Mouse (Mus musculus): Measurements from ENCODE around the gene Zmynd8. TPM values are rescaled to one million over a fixed set of nuclear protein-coding genes. Genes with fewer than 3 reads are reported as not detected.

Gene Zmynd8
- 45.1 and 45.3 TPM in 2 replicates for polyA plus RNA-seq (2015; fragmentation: Nextera tagmentation; extraction: Ambion mirVana)

GRCm38 (mm10) chr2:165898202-165899194, at the start of gene Zmynd8:
TSS of gene Zmynd8 (minus strand) at chr2:165899016.
- no peaks in the 10 kb centered on the region for H3K27me3 ChIP-seq (ENCODE audit: control insufficient read depth, insufficient read depth, low read length)
- ATAC-seq (ENCODE audit: insufficient read depth, low FRiP score) = no peak
- H3K9ac ChIP-seq (ENCODE audit: low read length) = no peak within 1 kb of the TSS; the same call in 1 of the 2 replicates
- no peaks in the 10 kb centered on the region for H3K9me3 ChIP-seq (replicated peaks; ENCODE audit: control insufficient read depth, low read length)
- no peak within 1 kb of the TSS for H3K4me3 ChIP-seq (replicated peaks; ENCODE audit: low read length)
- no peak within 1 kb of the TSS for H3K4me2 ChIP-seq (ENCODE audit: low read depth, low read length)
- peaks cover 30% of the 10 kb centered on the region for H3K4me1 ChIP-seq (ENCODE audit: control insufficient read depth, insufficient read depth, low read length)
- H3K36me3 ChIP-seq (ENCODE audit: control insufficient read depth, insufficient read depth, low read length) = no peaks in the 10 kb centered on the region
- WGBS = 63% methylated on average over 23 of the region's 23 CpGs
- peak within 1 kb of the TSS; percentile 95; the same call in 1 of the 2 replicates for H3K27ac ChIP-seq (ENCODE audit: low read length)

DNA sequence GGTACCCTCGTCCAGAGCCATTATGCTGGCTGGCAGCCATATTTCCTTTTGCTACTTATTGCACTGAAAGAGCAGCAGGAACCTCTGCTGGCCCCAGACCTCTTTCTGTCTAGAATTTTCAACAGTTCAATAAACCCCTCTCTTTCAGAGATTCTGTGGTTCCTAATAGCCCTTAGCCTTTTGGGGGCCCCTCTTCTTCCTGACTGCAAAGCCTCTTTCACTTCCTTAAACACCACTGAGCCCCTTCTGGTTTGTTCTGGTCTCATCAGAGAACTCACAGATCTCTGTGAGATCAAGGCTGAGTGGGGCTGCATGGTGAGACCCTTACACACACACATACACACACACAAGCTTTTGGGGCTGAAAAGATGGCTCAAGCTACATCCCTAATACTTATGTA, 49.2 kb upstream of the Zmynd8 start:
- Histone ChIP-seq H3K9me3 (replicated peaks; ENCODE audit: control insufficient read depth, low read length) (no peaks in the 10 kb centered on the region), H3K9ac (ENCODE audit: low read length) (no peak overlapping the region), H3K4me2 (ENCODE audit: low read depth, low read length) (no peak overlapping the region), H3K27ac (ENCODE audit: low read length) (0 out of 2 replicates have a peak overlapping the region, but pooled peaks have one; percentile 26), H3K27me3 (ENCODE audit: control insufficient read depth, insufficient read depth, low read length) (no peaks in the 10 kb centered on the region), H3K36me3 (ENCODE audit: control insufficient read depth, insufficient read depth, low read length) (no peaks in the 10 kb centered on the region), H3K4me3 (replicated peaks; ENCODE audit: low read length) (no peak overlapping the region), H3K4me1 (ENCODE audit: control insufficient read depth, insufficient read depth, low read length) (no peaks in the 10 kb centered on the region)
- 50% methylated on average over 1 of the region's 1 CpGs for WGBS
- no peak for ATAC-seq (ENCODE audit: insufficient read depth, low FRiP score)

DNA sequence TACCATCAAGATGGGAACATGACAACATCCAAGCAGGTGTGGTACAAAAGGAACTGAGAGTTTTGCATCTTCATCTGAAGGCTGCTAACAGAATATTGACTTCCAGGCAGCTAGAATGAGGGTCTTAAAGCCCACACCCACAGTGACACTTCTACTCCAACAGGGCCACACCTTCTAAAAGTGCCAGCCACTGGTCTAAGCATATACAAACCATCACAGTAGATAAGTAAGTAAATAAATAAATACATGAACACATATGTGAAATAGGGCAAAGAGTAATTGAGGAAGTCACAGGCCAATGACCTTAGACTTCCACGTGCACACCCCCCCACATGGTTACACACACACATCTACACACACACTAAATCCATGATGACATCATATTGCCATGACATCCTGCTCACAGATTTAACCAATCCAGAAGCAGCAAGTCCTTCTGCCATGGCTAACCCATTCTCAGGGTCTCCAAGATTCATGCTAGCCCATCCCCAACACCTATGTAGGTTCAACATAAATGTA, 47.3 kb upstream of the Zmynd8 start:
- no peaks in the 10 kb centered on the region for H3K36me3 ChIP-seq (ENCODE audit: control insufficient read depth, insufficient read depth, low read length)
- no peak overlapping the region for H3K27ac ChIP-seq (ENCODE audit: low read length)
- H3K27me3 ChIP-seq (ENCODE audit: control insufficient read depth, insufficient read depth, low read length) = no peaks in the 10 kb centered on the region
- H3K4me3 ChIP-seq (replicated peaks; ENCODE audit: low read length) = no peak overlapping the region
- no peaks in the 10 kb centered on the region for H3K4me1 ChIP-seq (ENCODE audit: control insufficient read depth, insufficient read depth, low read length)
- ATAC-seq (ENCODE audit: insufficient read depth, low FRiP score) = no peak
- 80% methylated on average over 1 of the region's 1 CpGs for WGBS
- no peaks in the 10 kb centered on the region for H3K9me3 ChIP-seq (replicated peaks; ENCODE audit: control insufficient read depth, low read length)
- H3K9ac ChIP-seq (ENCODE audit: low read length) = no peak overlapping the region
- H3K4me2 ChIP-seq (ENCODE audit: low read depth, low read length) = no peak overlapping the region

GRCm38 (mm10) chr2:165944576-165945351, 45.9 kb upstream of the Zmynd8 start:
- 78% methylated on average over 11 of the region's 11 CpGs for WGBS
- no peak for ATAC-seq (ENCODE audit: insufficient read depth, low FRiP score)
- no peak overlapping the region for H3K9ac ChIP-seq (ENCODE audit: low read length)

DNA sequence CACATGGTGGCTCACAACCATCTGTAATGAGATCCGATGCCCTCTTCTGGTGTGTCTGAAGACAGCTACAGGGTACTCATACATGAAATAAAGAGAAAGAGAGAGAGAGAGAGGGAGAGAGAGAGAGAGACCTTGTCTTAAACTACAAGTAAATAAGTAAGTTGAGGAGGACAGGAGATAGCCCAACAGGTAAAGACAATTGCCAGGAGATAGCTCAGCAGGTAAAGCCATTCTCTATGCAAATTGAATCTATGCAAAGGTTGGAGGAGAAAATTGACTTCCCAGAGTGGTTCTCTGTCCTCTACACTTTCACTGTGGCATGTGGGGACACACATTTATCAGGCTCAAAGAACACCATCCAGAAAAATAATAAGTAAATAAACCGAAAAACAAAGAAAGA, 44.3 kb upstream of the Zmynd8 start:
- WGBS = 99% methylated on average over 2 of the region's 2 CpGs
- no peak for ATAC-seq (ENCODE audit: insufficient read depth, low FRiP score)
- no peaks in the 10 kb centered on the region for H3K9me3 ChIP-seq (replicated peaks; ENCODE audit: control insufficient read depth, low read length)

More at GRCm38 (mm10) chr2:165944576-165945351, 45.9 kb upstream of the Zmynd8 start:
- Histone ChIP-seq H3K27me3 (ENCODE audit: control insufficient read depth, insufficient read depth, low read length) (no peaks in the 10 kb centered on the region), H3K9me3 (replicated peaks; ENCODE audit: control insufficient read depth, low read length) (no peaks in the 10 kb centered on the region), H3K27ac (ENCODE audit: low read length) (no peak overlapping the region), H3K36me3 (ENCODE audit: control insufficient read depth, insufficient read depth, low read length) (no peaks in the 10 kb centered on the region), H3K4me1 (ENCODE audit: control insufficient read depth, insufficient read depth, low read length) (no peaks in the 10 kb centered on the region), H3K4me2 (ENCODE audit: low read depth, low read length) (no peak overlapping the region), H3K4me3 (replicated peaks; ENCODE audit: low read length) (no peak overlapping the region)

DNA sequence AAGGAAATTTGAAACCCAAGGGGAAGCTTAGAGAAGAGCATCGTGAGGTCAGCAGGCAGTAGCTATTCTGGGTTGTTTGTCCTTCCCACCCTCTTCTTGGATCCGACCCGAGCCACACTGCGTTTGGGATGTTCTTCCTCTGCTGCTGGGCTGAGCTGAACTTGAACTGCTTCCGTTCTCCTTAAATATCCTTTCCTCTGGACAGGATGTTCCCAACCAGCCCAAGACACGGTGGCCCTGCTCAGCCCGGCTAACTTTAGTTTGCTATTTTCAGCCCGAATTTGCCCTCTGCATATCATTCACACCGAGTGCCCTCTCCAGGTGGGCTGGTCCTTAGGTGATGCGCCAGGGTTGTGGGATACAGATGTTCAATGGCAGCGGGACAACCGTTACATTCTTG, 37.3 kb upstream of the Zmynd8 start:
- no peak for ATAC-seq (ENCODE audit: insufficient read depth, low FRiP score)
- Histone ChIP-seq H3K36me3 (ENCODE audit: control insufficient read depth, insufficient read depth, low read length) (no peaks in the 10 kb centered on the region), H3K4me1 (ENCODE audit: control insufficient read depth, insufficient read depth, low read length) (0 out of 2 replicates have a peak, but pooled peaks cover 2% of the 10 kb centered on the region), H3K9me3 (replicated peaks; ENCODE audit: control insufficient read depth, low read length) (no peaks in the 10 kb centered on the region), H3K4me2 (ENCODE audit: low read depth, low read length) (no peak overlapping the region), H3K9ac (ENCODE audit: low read length) (no peak overlapping the region), H3K4me3 (replicated peaks; ENCODE audit: low read length) (no peak overlapping the region), H3K27me3 (ENCODE audit: control insufficient read depth, insufficient read depth, low read length) (no peaks in the 10 kb centered on the region), H3K27ac (ENCODE audit: low read length) (no peak overlapping the region)
- WGBS = 47% methylated on average over 12 of the region's 12 CpGs

More for the DNA sequence above, 44.3 kb upstream of the Zmynd8 start:
- Histone ChIP-seq H3K27me3 (ENCODE audit: control insufficient read depth, insufficient read depth, low read length) (no peaks in the 10 kb centered on the region), H3K36me3 (ENCODE audit: control insufficient read depth, insufficient read depth, low read length) (no peaks in the 10 kb centered on the region), H3K4me1 (ENCODE audit: control insufficient read depth, insufficient read depth, low read length) (0 out of 2 replicates have a peak, but pooled peaks cover 2% of the 10 kb centered on the region), H3K9ac (ENCODE audit: low read length) (no peak overlapping the region), H3K4me3 (replicated peaks; ENCODE audit: low read length) (no peak overlapping the region), H3K27ac (ENCODE audit: low read length) (no peak overlapping the region), H3K4me2 (ENCODE audit: low read depth, low read length) (no peak overlapping the region)

DNA sequence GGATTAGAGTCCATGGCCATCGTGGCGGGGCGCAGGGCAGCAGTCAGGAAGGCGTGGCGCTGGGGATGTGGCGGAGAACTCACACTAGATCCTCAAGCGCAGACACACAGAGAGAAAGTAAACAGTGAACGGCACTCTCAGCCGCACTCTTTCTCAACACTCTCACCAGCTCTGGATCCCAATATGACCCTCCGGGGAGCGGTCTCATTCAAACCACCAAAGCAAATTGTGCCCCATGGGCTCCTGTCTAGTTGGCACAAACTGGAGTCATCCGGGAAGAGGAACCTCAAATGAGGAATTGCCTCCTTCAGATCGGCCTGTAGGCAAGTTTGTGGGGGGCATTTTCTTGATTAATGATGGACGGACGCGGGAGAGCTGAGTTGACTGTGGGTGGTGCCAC, 28.9 kb upstream of the Zmynd8 start:
- Histone ChIP-seq H3K4me2 (ENCODE audit: low read depth, low read length) (no peak overlapping the region), H3K4me3 (replicated peaks; ENCODE audit: low read length) (no peak overlapping the region), H3K9me3 (replicated peaks; ENCODE audit: control insufficient read depth, low read length) (no peaks in the 10 kb centered on the region), H3K27me3 (ENCODE audit: control insufficient read depth, insufficient read depth, low read length) (no peaks in the 10 kb centered on the region), H3K9ac (ENCODE audit: low read length) (no peak overlapping the region), H3K27ac (ENCODE audit: low read length) (no peak overlapping the region), H3K36me3 (ENCODE audit: control insufficient read depth, insufficient read depth, low read length) (no peaks in the 10 kb centered on the region), H3K4me1 (ENCODE audit: control insufficient read depth, insufficient read depth, low read length) (no peaks in the 10 kb centered on the region)
- WGBS = 91% methylated on average over 16 of the region's 16 CpGs
- ATAC-seq (ENCODE audit: insufficient read depth, low FRiP score) = no peak

- H3K27me3 ChIP-seq (ENCODE audit: control insufficient read depth, insufficient read depth, low read length) = no peaks in the 10 kb centered on the region
- 93% methylated on average over 5 of the region's 5 CpGs for WGBS
- ATAC-seq (ENCODE audit: insufficient read depth, low FRiP score) = no peak
- no peak overlapping the region for H3K9ac ChIP-seq (ENCODE audit: low read length)
- peaks cover 5% of the 10 kb centered on the region; the same call in 1 of the 2 replicates for H3K4me1 ChIP-seq (ENCODE audit: control insufficient read depth, insufficient read depth, low read length)
- H3K4me2 ChIP-seq (ENCODE audit: low read depth, low read length) = no peak overlapping the region
- no peaks in the 10 kb centered on the region for H3K36me3 ChIP-seq (ENCODE audit: control insufficient read depth, insufficient read depth, low read length)
- H3K4me3 ChIP-seq (replicated peaks; ENCODE audit: low read length) = no peak overlapping the region
- no peaks in the 10 kb centered on the region for H3K9me3 ChIP-seq (replicated peaks; ENCODE audit: control insufficient read depth, low read length)
- no peak overlapping the region for H3K27ac ChIP-seq (ENCODE audit: low read length)
Measured at GRCm38 (mm10) chr2:165926191-165926590, 27.4 kb upstream of the Zmynd8 start.
